In the genomic region with DNA sequence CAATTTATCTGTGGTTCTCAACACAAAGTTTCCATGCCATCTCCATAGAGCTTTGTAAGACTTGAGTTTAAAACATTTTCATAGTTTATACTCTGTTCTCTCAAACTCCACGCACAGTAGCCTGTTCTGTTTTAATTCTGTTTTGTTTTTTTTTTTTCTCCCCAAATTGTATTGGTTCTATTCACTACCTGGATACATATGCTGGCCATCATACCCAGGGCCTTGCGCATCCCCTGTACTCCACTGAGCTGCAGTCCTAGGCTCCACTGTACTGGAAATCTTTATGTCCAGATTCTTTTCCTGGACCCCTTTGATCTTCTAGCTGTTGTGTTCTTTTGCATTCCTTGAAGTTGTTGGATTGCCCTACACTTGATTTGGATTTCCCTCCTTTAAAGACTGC, we compare ENCODE assay signal across 22 mouse cellular contexts. TPM values are rescaled to one million over a fixed set of nuclear protein-coding genes. Genes with fewer than 3 reads are reported as not detected.
A peak's percentile ranks its signal among the peaks of the same experiment; 100 is the strongest.
DNase-seq lines count a peak whose midpoint lies in the region; ATAC-seq and TF ChIP-seq lines count a peak whose summit lies in the region.
"Had no signal": no experiment of that assay in that cellular context is flagged by ENCODE, and none has a peak within 500 bp of the region (broad histone marks: within the 10 kb centered on the region; RNA-seq: fewer than 3 reads in every experiment).

No protein-coding gene starts in this region.

- TF ChIP-seq CTCF in ES-Bruce4 (IDR thresholded peaks at IDR 0.05; ENCODE audit: low read depth, low read length): no peak

- H3K4me1 ChIP-seq in liver, embryonic 11.5 days (replicated peaks; ENCODE audit: control insufficient read depth, insufficient read depth, low read length): peaks cover 48% of the 10 kb centered on the region
- H3K4me1 ChIP-seq in ES-Bruce4 (ENCODE audit: control insufficient read depth, insufficient read depth, low read length): peaks cover 3% of the 10 kb centered on the region
- H3K4me1 ChIP-seq in brown adipose tissue, adult 24 weeks (ENCODE audit: control insufficient read depth, insufficient read depth, insufficient read length, low read length): peaks cover 19% of the 10 kb centered on the region
- H3K4me1 ChIP-seq in forebrain, embryonic 12.5 days: peaks cover 13% of the 10 kb centered on the region
- H3K4me1 ChIP-seq: neural tube, embryonic 12.5 days; stomach, embryonic 15.5 days had no signal

- H3K9ac ChIP-seq in liver, embryonic 11.5 days (ENCODE audit: low read depth, low read length): no peak overlapping the region; the same call in 1 of the 2 replicates
- H3K9ac ChIP-seq in ES-Bruce4 (ENCODE audit: low read depth, poor library complexity, severe bottlenecking): no peak overlapping the region
- H3K9ac ChIP-seq in forebrain, embryonic 12.5 days: no peak overlapping the region
- H3K9ac ChIP-seq: hindbrain, embryonic 12.5 days; midbrain, embryonic 13.5 days; neural tube, embryonic 12.5 days; stomach, embryonic 15.5 days had no signal

- DNase-seq in liver, embryonic 11.5 days (ENCODE audit: low spot score): no peak
- DNase-seq in liver: no peak
- no peak for DNase-seq in right cerebral cortex, postnatal 36 days (ENCODE audit: low spot score in 2 of 2)
- DNase-seq: adrenal gland, postnatal 14 days; cerebellum, adult 2 months; cerebellum, postnatal 36 days; gastrocnemius, postnatal 36 days; kidney, adult 18-20 months; kidney, postnatal 36 days; left cerebral cortex, postnatal 4 days; thymus, adult 18-20 months had no signal

- H3K27ac ChIP-seq in liver, embryonic 11.5 days (ENCODE audit: low read depth, low read length): peak overlapping the region; percentile 66
- H3K27ac ChIP-seq in ES-Bruce4 (ENCODE audit: insufficient read depth, low read length): peak overlapping the region; percentile 80; the same call in 1 of the 2 replicates
- peak overlapping the region; percentile 59 for H3K27ac ChIP-seq in brown adipose tissue, adult 24 weeks (replicated peaks; ENCODE audit: low read depth, low read length)
- H3K27ac ChIP-seq in forebrain, embryonic 12.5 days: no peak overlapping the region
- H3K27ac ChIP-seq: hindbrain, embryonic 12.5 days; left cerebral cortex, adult 2 months; midbrain, embryonic 13.5 days; neural tube, embryonic 12.5 days; stomach, embryonic 15.5 days had no signal

- no peaks in the 10 kb centered on the region for H3K36me3 ChIP-seq in liver, embryonic 11.5 days (ENCODE audit: control insufficient read depth, insufficient read depth, low read length)
- H3K36me3 ChIP-seq in ES-Bruce4 (ENCODE audit: control insufficient read depth, insufficient read depth, low read length, poor library complexity, severe bottlenecking): no peaks in the 10 kb centered on the region
- H3K36me3 ChIP-seq in forebrain, embryonic 12.5 days (replicated peaks): no peaks in the 10 kb centered on the region
- H3K36me3 ChIP-seq: hindbrain, embryonic 12.5 days; midbrain, embryonic 13.5 days; neural tube, embryonic 12.5 days; stomach, embryonic 15.5 days had no signal

- ATAC-seq in liver, embryonic 11.5 days (replicated peaks; ENCODE audit: low FRiP score): no peak
- ATAC-seq in megakaryocyte, adult 5-6 weeks (ENCODE audit: poor library complexity, severe bottlenecking): peak; percentile 3; the same call in 1 of the 2 replicates
- no peak for ATAC-seq in forebrain, embryonic 12.5 days (ENCODE audit: low FRiP score)
- ATAC-seq: forebrain, embryonic 14.5 days; midbrain, embryonic 13.5 days had no signal

- H3K27me3 ChIP-seq in liver, embryonic 11.5 days (replicated peaks; ENCODE audit: control insufficient read depth, insufficient read depth, low read length): no peaks in the 10 kb centered on the region
- no peaks in the 10 kb centered on the region for H3K27me3 ChIP-seq in ES-Bruce4 (ENCODE audit: control insufficient read depth, insufficient read depth, low read length, poor library complexity, severe bottlenecking)
- H3K27me3 ChIP-seq in forebrain, embryonic 12.5 days: no peaks in the 10 kb centered on the region
- H3K27me3 ChIP-seq: hindbrain, embryonic 12.5 days; midbrain, embryonic 13.5 days; neural tube, embryonic 12.5 days; stomach, embryonic 15.5 days had no signal

- peak overlapping the region; percentile 7 for H3K4me2 ChIP-seq in liver, embryonic 11.5 days
- H3K4me2 ChIP-seq in forebrain, embryonic 12.5 days: no peak overlapping the region
- H3K4me2 ChIP-seq: hindbrain, embryonic 12.5 days; midbrain, embryonic 13.5 days; neural tube, embryonic 12.5 days; stomach, embryonic 15.5 days had no signal

- no peak for TF ChIP-seq EP300 in ES-Bruce4 (IDR thresholded peaks at IDR 0.05; ENCODE audit: insufficient read depth, low read depth, low read length)

- no peaks in the 10 kb centered on the region for H3K9me3 ChIP-seq in liver, embryonic 11.5 days (ENCODE audit: control insufficient read depth, low read length)
- H3K9me3 ChIP-seq in ES-Bruce4 (replicated peaks; ENCODE audit: control insufficient read depth, insufficient read depth, low read length, poor library complexity, severe bottlenecking): no peaks in the 10 kb centered on the region
- no peaks in the 10 kb centered on the region for H3K9me3 ChIP-seq in forebrain, embryonic 12.5 days
- H3K9me3 ChIP-seq: hindbrain, embryonic 12.5 days; midbrain, embryonic 13.5 days; neural tube, embryonic 12.5 days; stomach, embryonic 15.5 days had no signal

- WGBS in liver, embryonic 11.5 days: 86% methylated on average over 2 of the region's 2 CpGs
- 100% methylated on average over 2 of the region's 2 CpGs for WGBS in forebrain, embryonic 12.5 days

- H3K4me3 ChIP-seq in liver, embryonic 11.5 days (ENCODE audit: low read depth, low read length): no peak overlapping the region
- H3K4me3 ChIP-seq in ES-Bruce4 (ENCODE audit: low read depth, low read length): no peak overlapping the region
- H3K4me3 ChIP-seq in brown adipose tissue, adult 24 weeks (ENCODE audit: insufficient read depth, low read depth, low read length): no peak overlapping the region
- no peak overlapping the region for H3K4me3 ChIP-seq in forebrain, embryonic 12.5 days (replicated peaks)
- H3K4me3 ChIP-seq: erythroblast, embryonic 14.5 days; hindbrain, embryonic 12.5 days; left cerebral cortex, adult 2 months; midbrain, embryonic 13.5 days; neural tube, embryonic 12.5 days; stomach, embryonic 15.5 days had no signal

- no peak for TF ChIP-seq POLR2A in ES-Bruce4 (IDR thresholded peaks at IDR 0.05; ENCODE audit: insufficient read depth, low read length)

RNA-seq across cellular contexts. Expression of a gene that starts 56.2 kb away (rescaled TPM):
- polyA plus RNA-seq in liver, embryonic 11.5 days (2014; fragmentation: Nextera tagmentation; extraction: Ambion mirVana): 21.0 and 21.1 TPM in 2 replicates
- polyA plus RNA-seq in ES-Bruce4 (2011; ENCODE audit: insufficient read depth, insufficient read length, low read depth, missing spikeins): 44.9 and 49.1 TPM in 2 replicates
- 23.9 and 29.7 TPM in 2 replicates for polyA plus RNA-seq in brown adipose tissue, adult 24 weeks (2012; ENCODE audit: insufficient read depth, insufficient read length, missing spikeins)
- 7.0 and 7.8 TPM in 2 replicates for total RNA-seq in megakaryocyte, adult 5-6 weeks (2015)
- total RNA-seq in megakaryocyte, adult 5-6 weeks (2017): 8.1 and 8.9 TPM in 2 replicates
- 35.8 and 41.7 TPM in 2 replicates for polyA plus RNA-seq in forebrain, embryonic 12.5 days (2016; fragmentation: Nextera tagmentation; extraction: Ambion mirVana)
